Mouse (Mus musculus) embryonic fibroblast, embryonic 13.5 days (primary cell): ENCODE data around the gene Tmcc1.

Experiments used
- CTCF ChIP-seq: IDR thresholded peaks from 2 replicates; pipeline ENCODE4 v1.5.1; 2011; ENCODE audit warnings: mild to moderate bottlenecking, control low read depth, low read length, moderate library complexity, borderline replicate concordance; ENCODE audit not compliant: insufficient read depth
- POLR2A ChIP-seq: IDR thresholded peaks from 2 replicates; pipeline ENCODE4 v1.6.1; 2011; ENCODE audit warnings: low read depth, mild to moderate bottlenecking, control low read depth, low read length, moderate library complexity

- no peak for TF ChIP-seq POLR2A
- TF ChIP-seq CTCF = no peak
Observed at GRCm38 (mm10) chr6:116031052-116031451, 162.2 kb downstream of the Tmcc1 start.
